Mouse (Mus musculus) spleen, postnatal 4 days (tissue): ENCODE results near the gene Tubg2.
"Not testable (repeated sequence)": the region's sequence is repeated elsewhere in the genome, so short reads cannot be mapped to it uniquely, and the experiment has no call there.

Source experiments
- DNase-seq, 2 experiments: peaks; one replicate each; pipeline ENCODE4 v3.0.0; 2022; ENCODE audit warnings: low spot score in 2 of 2

Gene Tubg2

DNA sequence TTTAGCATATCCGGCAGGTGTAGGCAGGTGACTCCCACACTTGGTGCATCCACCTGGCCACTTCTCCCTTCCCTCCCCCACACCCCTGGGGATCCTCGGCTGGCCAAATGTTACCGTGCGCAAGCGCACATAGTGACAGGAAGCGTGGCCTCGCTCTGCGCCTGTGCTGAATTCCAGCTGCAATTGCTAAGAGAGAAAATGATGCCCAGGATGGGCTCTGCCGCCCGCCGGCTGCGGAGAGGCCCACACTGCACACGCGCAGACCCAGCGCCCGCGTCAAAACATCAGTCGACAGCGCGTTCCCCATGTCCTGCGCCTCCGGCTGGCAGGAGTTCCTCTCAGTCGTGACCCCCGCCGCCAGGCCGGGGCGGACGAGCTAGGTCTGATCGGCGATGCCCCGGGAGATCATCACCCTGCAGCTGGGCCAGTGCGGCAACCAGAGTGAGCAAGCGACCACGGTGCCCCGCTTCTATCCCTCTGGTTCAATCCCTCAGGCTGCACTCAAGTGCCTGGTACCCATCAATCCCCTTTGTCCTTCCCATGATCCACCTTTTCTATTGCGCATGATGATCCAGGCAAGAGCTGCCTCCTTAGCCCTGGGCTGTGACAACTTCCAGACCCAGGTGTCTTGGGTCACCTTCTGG, at the start of gene Tubg2:
Gene Tubg2 (plus strand): TSS at position 180 of the 644 bp plus-strand sequence.
- DNase-seq = peak; percentile 52 to 72

DNA sequence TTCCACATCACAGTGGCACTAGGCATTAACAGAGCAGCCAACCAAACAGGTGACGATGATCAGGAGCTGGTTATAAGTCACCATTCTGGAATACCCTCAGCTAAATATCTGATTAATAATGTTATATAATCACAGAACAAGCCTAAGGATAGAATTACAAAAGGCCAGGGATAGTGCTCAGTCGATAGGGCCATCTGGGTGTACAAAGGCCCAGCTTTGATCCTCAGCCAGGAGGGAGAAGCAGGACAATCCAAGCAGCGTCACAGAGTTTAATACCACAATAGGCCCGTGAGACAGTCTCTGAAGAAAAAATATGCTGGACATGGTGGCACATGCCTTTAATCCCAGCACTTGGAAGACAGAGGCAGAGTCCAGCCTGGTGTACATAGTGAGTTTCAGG, 46.4 kb upstream of the Tubg2 start:
- DNase-seq = no peak

- no peak for DNase-seq
Observed at GRCm38 (mm10) chr11:101110708-101111107, 45.0 kb upstream of the Tubg2 start.

DNA sequence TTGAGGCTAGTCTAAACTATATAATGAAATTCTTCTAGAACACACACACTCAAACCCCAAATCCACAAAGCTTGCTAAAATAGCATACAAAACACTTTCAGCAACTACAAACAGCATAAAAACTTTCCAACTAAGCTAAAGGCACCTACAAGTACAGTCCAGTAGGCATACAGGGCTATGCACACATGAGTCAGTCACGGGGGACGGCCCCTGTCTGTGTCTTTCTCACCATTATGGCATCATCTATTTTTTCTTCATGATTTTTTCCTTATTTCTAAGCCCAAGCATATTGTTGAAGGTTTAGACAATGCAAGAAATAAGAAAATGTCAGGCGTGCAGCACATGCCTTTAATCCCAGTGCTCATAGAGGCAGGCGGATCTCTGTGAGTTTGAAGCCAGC, 44.5 kb upstream of the Tubg2 start:
- DNase-seq = no peak

DNA sequence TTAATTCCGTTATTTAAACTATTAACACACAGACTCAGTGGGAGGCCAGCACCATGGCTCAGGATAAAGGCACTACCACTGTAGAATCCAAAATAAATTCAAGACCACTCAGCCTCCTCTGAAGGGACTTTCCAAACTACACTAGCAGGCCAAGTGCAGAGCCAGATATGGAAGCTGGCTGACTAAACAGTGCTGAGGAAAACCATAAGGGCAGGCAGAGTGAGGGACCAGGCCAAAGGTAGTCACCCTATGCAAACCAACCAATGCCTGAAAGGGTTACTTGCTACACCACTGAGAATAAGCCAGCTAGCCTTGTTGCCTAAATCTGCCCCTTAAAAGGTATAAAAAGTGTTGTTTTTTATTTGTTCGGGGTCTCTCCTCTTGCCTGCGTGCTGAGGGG, 43.5 kb upstream of the Tubg2 start:
- no peak for DNase-seq

DNA sequence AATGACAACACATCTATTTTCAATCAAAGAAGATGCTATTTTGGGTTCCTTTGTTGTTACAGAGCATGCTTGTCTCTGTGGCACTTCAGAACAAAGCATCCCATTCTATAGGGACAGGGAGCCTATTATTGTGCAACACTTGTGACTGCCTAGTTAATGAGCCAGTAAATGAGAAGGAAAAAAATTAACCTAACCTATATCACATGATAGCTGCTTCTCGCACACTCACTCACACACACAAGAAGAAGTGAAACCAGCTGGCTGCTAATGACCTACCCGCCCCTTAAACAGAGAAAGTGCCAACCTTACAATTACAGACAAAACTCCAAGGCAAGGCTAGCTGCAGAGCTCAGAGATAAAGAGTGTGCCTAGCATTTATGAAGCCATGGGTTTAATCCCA, 40.1 kb upstream of the Tubg2 start:
- no peak for DNase-seq

DNA sequence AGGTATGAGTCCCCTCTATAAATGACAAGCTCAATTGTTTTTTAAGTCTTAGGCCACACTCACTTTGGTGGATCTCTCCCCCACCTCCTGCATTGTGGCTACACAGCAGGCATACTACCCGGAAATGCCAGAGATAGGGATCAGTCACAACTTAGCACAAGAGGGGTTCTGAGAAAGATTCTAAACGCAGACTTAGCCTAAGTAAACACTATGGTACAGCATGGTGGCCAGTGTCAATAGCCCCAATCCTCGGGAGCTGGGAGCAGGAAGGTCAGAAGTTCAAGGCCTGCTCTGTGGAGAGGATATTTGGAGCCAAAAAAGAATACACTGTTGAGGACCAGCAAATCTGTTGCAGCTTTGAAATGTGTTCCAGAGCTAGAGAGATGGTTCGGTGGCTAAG, 37.6 kb upstream of the Tubg2 start:
- no peak for DNase-seq

DNA sequence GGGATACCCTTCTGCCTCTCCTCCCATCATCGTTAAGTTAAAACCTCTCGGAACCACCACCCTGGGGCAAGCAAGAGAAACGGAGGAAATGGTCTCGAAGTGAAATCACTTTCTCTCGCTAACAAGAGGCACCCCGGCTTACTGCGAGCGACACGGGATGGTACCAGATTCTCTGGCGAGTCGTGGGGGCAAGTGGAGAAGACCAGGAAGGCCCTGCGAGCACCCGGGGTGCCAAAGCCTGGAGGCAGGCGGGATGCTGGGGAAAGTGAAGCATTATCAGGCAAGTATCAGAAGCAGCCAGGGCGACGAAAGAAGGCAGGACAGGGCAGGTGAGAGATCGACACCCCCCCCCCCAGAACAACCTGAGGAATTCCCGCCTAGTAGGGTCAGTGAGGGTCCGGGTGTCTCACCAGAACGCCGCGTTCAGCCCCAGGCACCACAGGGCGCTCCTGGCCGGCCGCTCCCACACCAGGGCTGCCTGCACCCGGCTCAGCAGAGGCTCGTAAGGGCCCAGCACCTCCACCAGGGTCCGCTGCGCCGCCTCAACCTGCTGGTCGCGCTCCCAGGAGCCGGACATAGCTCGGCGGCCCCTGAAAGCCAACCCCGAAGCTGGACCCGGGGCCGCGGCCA, 36.5 kb upstream of the Tubg2 start:
- DNase-seq = no peak

DNA sequence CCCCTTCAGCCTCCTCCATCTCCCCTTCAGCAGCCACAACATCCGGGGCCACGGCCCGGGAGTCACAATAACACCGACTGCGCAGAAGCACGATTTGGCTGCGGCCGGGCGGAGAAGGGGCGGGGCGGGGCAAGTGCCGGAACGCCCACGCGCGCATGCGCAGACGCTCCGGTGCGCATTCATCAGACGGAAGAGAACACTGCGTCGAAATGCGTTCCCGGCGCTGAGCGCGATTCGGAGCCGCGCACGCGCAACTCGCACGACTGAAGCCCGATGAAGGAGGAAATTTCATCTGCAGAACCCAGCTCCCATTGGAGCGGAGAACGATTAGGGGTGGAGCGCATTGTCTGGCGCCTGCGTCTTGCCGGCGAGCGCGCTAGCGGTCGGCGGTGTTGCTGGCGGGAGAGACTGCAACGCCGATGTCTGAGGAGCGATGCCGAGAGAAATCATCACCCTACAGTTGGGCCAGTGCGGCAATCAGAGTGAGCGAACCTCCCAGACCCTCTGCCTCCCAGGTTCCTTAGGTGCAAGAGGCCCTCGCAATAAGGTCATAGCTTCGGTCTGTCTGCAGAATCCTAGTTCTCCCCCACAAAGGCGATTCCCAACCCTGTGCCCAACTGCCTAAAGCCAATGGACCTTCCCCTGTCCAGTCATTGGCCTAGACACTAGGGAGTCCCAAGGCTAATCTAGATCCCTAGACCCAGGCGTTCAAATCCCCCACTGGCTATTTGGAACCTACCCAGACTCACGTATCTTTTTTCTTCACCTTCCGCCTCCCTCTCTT, 35.8 kb upstream of the Tubg2 start, which contains the start of the genes Retreg3 and Tubg1:
Gene Retreg3 (minus strand): TSS at position 133 of the 784 bp plus-strand sequence.
Gene Tubg1 (plus strand): TSS at position 178 of the 784 bp plus-strand sequence.
- DNase-seq = peak; percentile 99 to 100

GRCm38 (mm10) chr11:101120545-101121188, 35.0 kb upstream of the Tubg2 start:
- DNase-seq = peak in 1 of 2 experiments; percentile 73

DNA sequence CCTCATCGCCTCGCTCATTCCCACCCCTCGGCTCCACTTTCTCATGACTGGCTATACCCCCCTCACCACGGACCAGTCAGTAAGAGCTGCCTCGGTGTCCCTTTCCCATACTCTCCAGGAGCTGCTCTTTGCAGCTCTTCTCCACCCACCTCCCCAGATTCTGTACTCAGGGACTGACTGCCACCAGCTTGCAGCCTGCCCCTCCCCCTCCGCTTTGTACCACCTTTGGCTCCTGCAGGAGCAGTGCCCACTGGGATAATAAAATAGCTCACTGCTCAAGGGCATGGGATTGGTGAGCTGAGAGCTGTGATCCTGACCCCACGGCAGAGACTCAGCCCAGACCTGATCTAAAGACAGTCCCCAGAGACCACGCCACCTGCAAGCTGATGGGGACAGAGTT, 31.2 kb upstream of the Tubg2 start:
- DNase-seq = not testable (repeated sequence)

GRCm38 (mm10) chr11:101125008-101125407, 30.7 kb upstream of the Tubg2 start:
- DNase-seq = not testable (repeated sequence)

- no peak for DNase-seq
Observed at GRCm38 (mm10) chr11:101127075-101127474, 28.6 kb upstream of the Tubg2 start.

DNA sequence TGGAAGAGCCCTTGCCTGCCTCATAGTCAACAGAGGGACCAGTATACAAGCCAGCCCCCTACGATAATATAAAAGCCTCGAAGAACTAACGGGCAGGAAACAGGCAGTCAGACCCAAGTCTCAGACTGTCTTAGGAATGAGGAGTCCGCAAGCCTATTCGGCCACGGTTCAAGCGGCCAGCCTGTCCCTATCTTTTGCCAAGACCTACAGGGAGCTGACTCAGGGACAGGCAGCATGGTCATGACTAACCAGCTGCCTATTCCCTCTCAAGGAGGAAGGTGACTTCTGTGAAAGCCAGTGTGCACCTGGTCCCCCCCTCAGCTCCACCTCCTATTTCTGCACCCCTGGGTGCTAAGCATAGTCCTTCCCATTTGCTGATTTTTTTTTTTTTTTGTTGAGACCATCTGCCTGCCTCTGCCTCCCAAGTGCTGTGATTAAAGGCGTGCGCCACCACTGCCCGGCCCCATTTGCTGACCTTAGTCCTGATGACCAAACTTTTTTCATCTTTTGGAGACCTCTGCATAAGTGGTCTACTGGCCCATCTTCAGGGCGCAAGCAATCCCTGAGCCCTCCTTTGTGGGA, 26.6 kb upstream of the Tubg2 start:
- no peak for DNase-seq

DNA sequence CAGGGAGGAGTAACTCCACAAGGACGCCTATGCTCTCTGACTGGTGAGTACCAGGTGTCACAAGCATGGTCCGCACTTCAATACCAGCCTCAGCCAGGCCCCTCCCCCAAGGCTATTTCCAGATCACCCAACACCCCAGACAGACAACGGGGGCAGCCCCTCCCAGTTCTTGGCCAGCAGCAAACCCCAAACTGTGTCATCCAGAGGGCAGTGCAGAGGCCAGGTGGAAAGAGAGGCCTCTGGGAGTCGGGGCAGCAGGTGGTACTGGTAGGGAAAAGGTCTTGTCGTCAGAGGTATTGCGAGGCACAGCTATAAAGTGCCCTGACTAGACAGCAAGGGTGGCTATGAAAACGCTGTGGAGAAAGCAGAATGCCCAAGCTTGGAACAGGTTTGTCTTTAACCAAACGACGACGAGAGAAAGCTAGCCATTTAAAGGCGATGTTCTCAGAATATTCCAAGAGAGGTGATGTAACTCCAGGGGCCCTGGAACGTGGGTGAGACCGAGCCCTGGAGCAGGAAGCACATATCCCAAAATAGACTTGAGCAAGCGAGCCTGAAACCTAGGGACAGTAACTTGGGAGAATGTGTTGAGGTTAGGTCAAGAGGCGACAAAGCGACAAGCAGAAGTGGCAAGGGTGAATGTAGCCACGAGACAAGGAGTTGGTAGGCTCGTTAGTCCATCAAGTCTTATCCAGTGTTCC, 25.5 kb upstream of the Tubg2 start:
- DNase-seq = no peak

DNA sequence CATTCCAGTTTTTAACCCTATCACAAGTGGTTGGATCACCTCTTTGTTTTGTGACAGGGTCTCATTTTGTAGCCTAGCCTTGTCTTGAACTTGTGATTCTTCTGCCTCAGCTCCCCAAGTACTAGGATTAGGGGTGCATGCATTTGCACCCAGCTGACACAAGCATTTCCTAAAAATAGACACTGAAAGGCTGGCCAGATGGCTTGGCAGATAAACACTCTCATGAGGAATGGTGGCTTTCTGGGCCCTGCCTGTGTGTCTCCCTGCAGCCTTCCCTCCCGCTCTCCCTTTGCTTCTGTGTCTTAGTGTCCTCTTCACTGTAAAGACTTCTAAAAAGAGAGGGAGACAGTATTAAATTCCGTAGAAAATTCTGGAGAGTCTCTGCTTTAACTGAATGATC, 24.5 kb upstream of the Tubg2 start:
- no peak for DNase-seq

- peak; percentile 36 to 70 for DNase-seq
Observed at GRCm38 (mm10) chr11:101131701-101132100, 24.0 kb upstream of the Tubg2 start.

DNA sequence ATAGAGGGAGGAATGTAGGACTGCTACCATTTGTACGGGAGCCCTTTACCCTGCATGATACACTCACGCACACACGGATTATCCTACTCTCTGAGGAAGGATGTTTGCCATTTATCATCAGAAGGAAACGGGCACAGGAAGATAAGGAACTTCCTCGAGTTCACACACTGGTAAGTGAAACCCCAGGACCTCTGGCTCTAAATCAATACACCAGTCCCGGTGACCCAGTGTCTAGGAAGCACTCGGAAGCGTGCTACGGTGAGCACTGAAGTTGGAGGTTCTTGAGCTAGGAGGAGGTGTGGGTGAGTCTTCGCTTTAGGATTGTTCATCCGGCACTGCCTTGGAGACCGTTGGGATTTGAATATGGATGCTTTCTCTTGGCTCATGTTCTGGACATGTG, 22.7 kb upstream of the Tubg2 start:
- no peak for DNase-seq

GRCm38 (mm10) chr11:101134217-101134865, 21.4 kb upstream of the Tubg2 start:
- DNase-seq = no peak

- DNase-seq = no peak
Observed at GRCm38 (mm10) chr11:101137000-101137399, 18.7 kb upstream of the Tubg2 start.
